Mouse (Mus musculus): ENCODE results near the gene Ntng1.

DNA sequence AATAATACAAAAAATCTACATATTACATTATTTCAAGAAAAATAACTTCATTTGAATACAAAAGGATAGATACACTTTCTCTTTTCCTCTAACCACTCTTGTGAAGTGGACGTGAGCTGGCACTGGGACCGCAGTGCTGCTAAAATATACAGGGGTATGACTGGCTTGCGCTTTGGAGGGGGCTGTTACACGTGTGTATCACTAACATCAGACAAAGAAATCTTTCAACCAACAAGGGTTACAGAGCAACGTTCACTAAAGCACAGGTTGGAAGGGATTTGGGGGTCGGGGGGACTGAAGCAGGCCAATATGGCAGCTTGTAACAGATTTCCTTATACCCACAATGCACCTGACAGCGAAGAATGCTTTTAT is 361.9 kb downstream of the Ntng1 start:
- TF ChIP-seq EP300 (optimal IDR thresholded peaks at IDR 0.05) (no peak), CTCF (IDR thresholded peaks at IDR 0.05; ENCODE audit: low read depth) (no peak)

Measured in stomach, postnatal 0 days (tissue).